Mouse (Mus musculus): ENCODE results near the gene Tmeff1. TPM values are rescaled to one million over a fixed set of nuclear protein-coding genes. Genes with fewer than 3 reads are reported as not detected.

Gene Tmeff1
- polyA plus RNA-seq, 1 experiment from 2014 or later, result 16.7 TPM

- no peak overlapping the region for H3K27ac ChIP-seq (replicated peaks)
- no peaks in the 10 kb centered on the region for H3K36me3 ChIP-seq (ENCODE audit: control insufficient read depth, insufficient read depth, low read length)
- 0 out of 2 replicates have a peak, but pooled peaks cover under 1% of the 10 kb centered on the region for H3K4me1 ChIP-seq (replicated peaks; ENCODE audit: control insufficient read depth, insufficient read depth)
- H3K9me3 ChIP-seq (ENCODE audit: control insufficient read depth, low read length), result no peaks in the 10 kb centered on the region; the same call in 1 of the 2 replicates
- no peak for TF ChIP-seq EP300 (optimal IDR thresholded peaks at IDR 0.05)
- no peak for TF ChIP-seq CTCF (IDR thresholded peaks at IDR 0.05; ENCODE audit: low read depth)
- H3K4me2 ChIP-seq (replicated peaks; ENCODE audit: low read depth), result no peak overlapping the region
- 80% methylated on average over 3 of the region's 3 CpGs for WGBS
- no peak overlapping the region for H3K9ac ChIP-seq (ENCODE audit: low read length)
- H3K27me3 ChIP-seq (ENCODE audit: control insufficient read depth, insufficient read depth, low read length), result no peaks in the 10 kb centered on the region
- H3K4me3 ChIP-seq (ENCODE audit: low read depth, low read length), result no peak overlapping the region
- ATAC-seq (ENCODE audit: low FRiP score, low TSS enrichment), result no peak
- no peak for DNase-seq (ENCODE audit: low spot score)
These were observed 6.4 kb downstream of the Tmeff1 start for GRCm38 (mm10) chr4:48591390-48591789.

GRCm38 (mm10) chr4:48592328-48592727 lies 7.4 kb downstream of the Tmeff1 start:
- no peak overlapping the region for H3K9ac ChIP-seq (ENCODE audit: low read length)
- no peak overlapping the region for H3K4me3 ChIP-seq (ENCODE audit: low read depth, low read length)
- peak; percentile 41; the same call in 1 of the 2 replicates for ATAC-seq (ENCODE audit: low FRiP score, low TSS enrichment)
- 46% methylated on average over 5 of the region's 5 CpGs for WGBS
- DNase-seq (ENCODE audit: low spot score), result no peak
- no peak for TF ChIP-seq EP300 (optimal IDR thresholded peaks at IDR 0.05)
- no peak for TF ChIP-seq CTCF (IDR thresholded peaks at IDR 0.05; ENCODE audit: low read depth)
- H3K4me2 ChIP-seq (replicated peaks; ENCODE audit: low read depth), result no peak overlapping the region
- H3K27me3 ChIP-seq (ENCODE audit: control insufficient read depth, insufficient read depth, low read length), result no peaks in the 10 kb centered on the region
- H3K36me3 ChIP-seq (ENCODE audit: control insufficient read depth, insufficient read depth, low read length), result no peaks in the 10 kb centered on the region
- H3K4me1 ChIP-seq (replicated peaks; ENCODE audit: control insufficient read depth, insufficient read depth), result no peaks in the 10 kb centered on the region
- no peaks in the 10 kb centered on the region; the same call in 1 of the 2 replicates for H3K9me3 ChIP-seq (ENCODE audit: control insufficient read depth, low read length)
- no peak overlapping the region for H3K27ac ChIP-seq (replicated peaks)

- WGBS, result 86% methylated on average over 7 of the region's 7 CpGs
- TF ChIP-seq EP300 (optimal IDR thresholded peaks at IDR 0.05) (no peak), CTCF (IDR thresholded peaks at IDR 0.05; ENCODE audit: low read depth) (no peak)
- ATAC-seq (ENCODE audit: low FRiP score, low TSS enrichment), result no peak
- no peak overlapping the region for H3K9ac ChIP-seq (ENCODE audit: low read length)
- H3K36me3 ChIP-seq (ENCODE audit: control insufficient read depth, insufficient read depth, low read length), result no peaks in the 10 kb centered on the region
- no peaks in the 10 kb centered on the region for H3K9me3 ChIP-seq (ENCODE audit: control insufficient read depth, low read length)
- H3K27ac ChIP-seq (replicated peaks), result no peak overlapping the region
- DNase-seq (ENCODE audit: low spot score), result no peak
- H3K27me3 ChIP-seq (ENCODE audit: control insufficient read depth, insufficient read depth, low read length), result no peaks in the 10 kb centered on the region
- H3K4me2 ChIP-seq (replicated peaks; ENCODE audit: low read depth), result no peak overlapping the region
- no peak overlapping the region for H3K4me3 ChIP-seq (ENCODE audit: low read depth, low read length)
- no peaks in the 10 kb centered on the region for H3K4me1 ChIP-seq (replicated peaks; ENCODE audit: control insufficient read depth, insufficient read depth)
These were observed 7.9 kb downstream of the Tmeff1 start for GRCm38 (mm10) chr4:48592844-48593243.

GRCm38 (mm10) chr4:48596111-48596510 lies 11.1 kb downstream of the Tmeff1 start:
- Histone ChIP-seq H3K27ac (replicated peaks) (no peak overlapping the region), H3K9me3 (ENCODE audit: control insufficient read depth, low read length) (no peaks in the 10 kb centered on the region), H3K36me3 (ENCODE audit: control insufficient read depth, insufficient read depth, low read length) (no peaks in the 10 kb centered on the region), H3K4me1 (replicated peaks; ENCODE audit: control insufficient read depth, insufficient read depth) (no peaks in the 10 kb centered on the region), H3K9ac (ENCODE audit: low read length) (no peak overlapping the region), H3K4me3 (ENCODE audit: low read depth, low read length) (no peak overlapping the region), H3K4me2 (replicated peaks; ENCODE audit: low read depth) (no peak overlapping the region), H3K27me3 (ENCODE audit: control insufficient read depth, insufficient read depth, low read length) (no peaks in the 10 kb centered on the region)
- TF ChIP-seq CTCF (IDR thresholded peaks at IDR 0.05; ENCODE audit: low read depth) (no peak), EP300 (optimal IDR thresholded peaks at IDR 0.05) (no peak)
- 82% methylated on average over 7 of the region's 7 CpGs for WGBS
- ATAC-seq (ENCODE audit: low FRiP score, low TSS enrichment), result no peak
- DNase-seq (ENCODE audit: low spot score), result no peak

- no peak overlapping the region for H3K4me2 ChIP-seq (replicated peaks; ENCODE audit: low read depth)
- H3K9ac ChIP-seq (ENCODE audit: low read length), result no peak overlapping the region
- peaks cover 6% of the 10 kb centered on the region; the same call in 1 of the 2 replicates for H3K36me3 ChIP-seq (ENCODE audit: control insufficient read depth, insufficient read depth, low read length)
- H3K9me3 ChIP-seq (ENCODE audit: control insufficient read depth, low read length), result no peaks in the 10 kb centered on the region
- H3K4me1 ChIP-seq (replicated peaks; ENCODE audit: control insufficient read depth, insufficient read depth), result no peaks in the 10 kb centered on the region
- H3K27me3 ChIP-seq (ENCODE audit: control insufficient read depth, insufficient read depth, low read length), result no peaks in the 10 kb centered on the region
- no peak overlapping the region for H3K4me3 ChIP-seq (ENCODE audit: low read depth, low read length)
- DNase-seq (ENCODE audit: low spot score), result no peak
- TF ChIP-seq CTCF (IDR thresholded peaks at IDR 0.05; ENCODE audit: low read depth) (no peak), EP300 (optimal IDR thresholded peaks at IDR 0.05) (no peak)
- ATAC-seq (ENCODE audit: low FRiP score, low TSS enrichment), result no peak
- H3K27ac ChIP-seq (replicated peaks), result no peak overlapping the region
- 90% methylated on average over 3 of the region's 3 CpGs for WGBS
These were observed 20.7 kb downstream of the Tmeff1 start for GRCm38 (mm10) chr4:48605650-48606049.

- no peak for ATAC-seq (ENCODE audit: low FRiP score, low TSS enrichment)
- no peak for DNase-seq (ENCODE audit: low spot score)
- Histone ChIP-seq H3K4me1 (replicated peaks; ENCODE audit: control insufficient read depth, insufficient read depth) (no peaks in the 10 kb centered on the region), H3K4me3 (ENCODE audit: low read depth, low read length) (no peak overlapping the region), H3K9me3 (ENCODE audit: control insufficient read depth, low read length) (no peaks in the 10 kb centered on the region), H3K27me3 (ENCODE audit: control insufficient read depth, insufficient read depth, low read length) (no peaks in the 10 kb centered on the region), H3K4me2 (replicated peaks; ENCODE audit: low read depth) (no peak overlapping the region), H3K9ac (ENCODE audit: low read length) (no peak overlapping the region), H3K36me3 (ENCODE audit: control insufficient read depth, insufficient read depth, low read length) (peaks cover 6% of the 10 kb centered on the region; the same call in 1 of the 2 replicates), H3K27ac (replicated peaks) (no peak overlapping the region)
- 87% methylated on average over 9 of the region's 9 CpGs for WGBS
- no peak for TF ChIP-seq CTCF (IDR thresholded peaks at IDR 0.05; ENCODE audit: low read depth)
- no peak for TF ChIP-seq EP300 (optimal IDR thresholded peaks at IDR 0.05)
These were observed 24.5 kb downstream of the Tmeff1 start for GRCm38 (mm10) chr4:48609485-48609884.

All from stomach, postnatal 0 days (tissue).